Mouse (Mus musculus): Measurements from ENCODE around the gene Cpsf3.

- no peak for TF ChIP-seq CTCF (IDR thresholded peaks at IDR 0.05; ENCODE audit: insufficient read depth, low read length)
- no peak for TF ChIP-seq POLR2A (IDR thresholded peaks at IDR 0.05; ENCODE audit: borderline replicate concordance, extremely low read depth, low read depth, low read length)
Observed at GRCm38 (mm10) chr12:21320317-21320716, 35.1 kb downstream of the Cpsf3 start.

Data from lung, adult 2 months (tissue).